Mouse (Mus musculus) heart, adult 2 months (tissue): ENCODE measurements around the gene Nhsl1. TPM values are rescaled to one million over a fixed set of nuclear protein-coding genes. Genes with fewer than 3 reads are reported as not detected.

Source experiments
- DNase-seq, 2 experiments: peaks; one replicate each; pipeline ENCODE4 v3.0.0; 2021
- H3K27ac ChIP-seq: fragments of 200-600 bp; 2 replicates; pipeline ENCODE4 v1.8.1; 2022
- H3K27me3 ChIP-seq: fragments of 200-500 bp; 2 replicates; pipeline ENCODE4 v1.6.1; 2012; ENCODE audit warnings: mild to moderate bottlenecking, low read length, inconsistent platforms, mixed read lengths; ENCODE audit not compliant: control insufficient read depth, insufficient read depth
- H3K36me3 ChIP-seq: fragments of 200-500 bp; 2 replicates; pipeline ENCODE4 v1.6.1; 2012; ENCODE audit warnings: low read length, inconsistent platforms; ENCODE audit not compliant: control insufficient read depth, insufficient read depth
- H3K4me1 ChIP-seq: fragments of 200-500 bp; 2 replicates; pipeline ENCODE4 v1.6.1; 2011; ENCODE audit warnings: low read length; ENCODE audit not compliant: control insufficient read depth, insufficient read depth
- H3K4me3 ChIP-seq: fragments of 200-600 bp; 2 replicates; pipeline ENCODE4 v1.8.1; 2022
- H3K79me2 ChIP-seq: fragments of 200-500 bp; replicated peaks from 2 replicates; pipeline ENCODE4 v1.6.1; 2012; ENCODE audit warnings: mild to moderate bottlenecking, inconsistent platforms, low read length, moderate library complexity, mixed read lengths; ENCODE audit not compliant: control insufficient read depth, insufficient read depth
- H3K9ac ChIP-seq: fragments of 200-500 bp; 2 replicates; pipeline ENCODE4 v1.6.1; 2012; ENCODE audit warnings: low read depth, mild to moderate bottlenecking, control low read depth, inconsistent platforms, low read length, mixed read lengths
- CTCF ChIP-seq: fragments of 200-600 bp; IDR thresholded peaks from 2 replicates; pipeline ENCODE4 v1.8.1; 2022; ENCODE audit warnings: antibody characterized with exemption, mild to moderate bottlenecking, moderate library complexity
- EP300 ChIP-seq: fragments of 200-500 bp; IDR thresholded peaks from 2 replicates; pipeline ENCODE4 v1.6.1; 2011; ENCODE audit warnings: low read depth, low read length, control low read depth; ENCODE audit not compliant: insufficient read depth
- POLR2A ChIP-seq: fragments of 200-500 bp; IDR thresholded peaks from 2 replicates; pipeline ENCODE4 v1.6.1; 2011; ENCODE audit warnings: mild to moderate bottlenecking, low read depth, low read length, control low read depth; ENCODE audit not compliant: insufficient read depth
- WGBS: fragments of 180-500 bp; shearing (Covaris S2); methylation state at CpG from one replicate; pipeline ENCODE4 v1.1.7; 2018; 5-methylcytosine and 5-hydroxymethylcytosine counted together
- intact Hi-C: fragments of 180-260 bp; cut with DNase I; formaldehyde crosslinking; loops from one replicate; pipeline ENCODE4 v1.15.1; 2025
- polyA plus RNA-seq: library from polyadenylated mRNA; depleted of rRNA; stranded (reverse); fragments of >200 nt; gene quantifications from 2 replicates; pipeline ENCODE4 v1.2.3, GENCODE M21; 2012
- total RNA-seq, 2 experiments: library from RNA; stranded (reverse); gene quantifications; 2 replicates each; pipeline ENCODE4 v1.2.3; 2021

The Nhsl1 gene
- total and polyA plus RNA-seq, 3 experiments: 6.8 to 17.4 (median 15.8) TPM

- Histone ChIP-seq H3K27ac (no peak overlapping the region), H3K27me3 (no peaks in the 10 kb centered on the region), H3K4me3 (no peak overlapping the region), H3K79me2 (no peaks in the 10 kb centered on the region), H3K36me3 (no peaks in the 10 kb centered on the region; the same call in 1 of the 2 replicates), H3K4me1 (no peaks in the 10 kb centered on the region), H3K9ac (no peak overlapping the region)
- no peak for DNase-seq
- TF ChIP-seq POLR2A (no peak), CTCF (no peak), EP300 (no peak)
- intact Hi-C loops: loop anchor here (2.0 kb wide), 1 partner anchor 210 kb away; the partner anchor contains the start of gene Nhsl1
- WGBS: 89% methylated on average over 4 of the region's 4 CpGs
These were observed 210.4 kb downstream of the Nhsl1 start for GRCm38 (mm10) chr10:18529177-18529576.

DNA sequence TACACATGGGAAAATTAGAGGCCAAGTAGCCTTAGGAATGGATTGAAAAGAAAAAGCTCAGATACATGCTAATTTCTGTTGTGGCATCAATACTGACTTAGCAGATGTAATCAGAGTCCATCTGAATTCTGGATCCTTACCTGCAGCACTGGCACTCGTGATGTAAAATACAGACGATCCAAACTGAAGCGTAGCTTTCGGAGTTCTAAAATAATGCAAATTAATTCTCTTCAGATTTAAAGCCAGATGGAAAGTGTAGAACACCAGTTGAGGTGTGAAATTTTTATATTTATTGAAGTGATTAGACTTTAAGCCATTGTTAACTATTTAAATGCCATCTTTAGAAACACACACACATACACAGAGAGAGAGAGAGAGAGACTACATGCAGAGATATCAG lies 211.4 kb downstream of the Nhsl1 start:
- H3K9ac ChIP-seq: no peak overlapping the region
- no peaks in the 10 kb centered on the region for H3K4me1 ChIP-seq
- no peak for DNase-seq
- H3K4me3 ChIP-seq: no peak overlapping the region
- 89% methylated on average over 4 of the region's 4 CpGs for WGBS
- H3K36me3 ChIP-seq: no peaks in the 10 kb centered on the region; the same call in 1 of the 2 replicates
- intact Hi-C loops: no loop called here
- H3K27ac ChIP-seq: no peak overlapping the region
- TF ChIP-seq EP300 (no peak), POLR2A (no peak), CTCF (no peak)
- no peaks in the 10 kb centered on the region for H3K27me3 ChIP-seq
- no peaks in the 10 kb centered on the region for H3K79me2 ChIP-seq

- Histone ChIP-seq H3K36me3 (no peaks in the 10 kb centered on the region; the same call in 1 of the 2 replicates), H3K79me2 (no peaks in the 10 kb centered on the region), H3K27me3 (no peaks in the 10 kb centered on the region), H3K9ac (no peak overlapping the region), H3K27ac (no peak overlapping the region), H3K4me1 (no peaks in the 10 kb centered on the region), H3K4me3 (no peak overlapping the region)
- no peak for TF ChIP-seq POLR2A
- no peak for TF ChIP-seq CTCF
- no peak for TF ChIP-seq EP300
- 72% methylated on average over 8 of the region's 8 CpGs for WGBS
- intact Hi-C loops: no loop called here
- DNase-seq: no peak
These were observed 213.5 kb downstream of the Nhsl1 start for GRCm38 (mm10) chr10:18532293-18532692.

GRCm38 (mm10) chr10:18536889-18537288 lies 218.1 kb downstream of the Nhsl1 start:
- H3K4me3 ChIP-seq: no peak overlapping the region
- H3K79me2 ChIP-seq: no peaks in the 10 kb centered on the region
- intact Hi-C loops: no loop called here
- no peaks in the 10 kb centered on the region for H3K4me1 ChIP-seq
- TF ChIP-seq POLR2A (no peak), EP300 (no peak), CTCF (no peak)
- no peaks in the 10 kb centered on the region for H3K36me3 ChIP-seq
- no peak for DNase-seq
- no peak overlapping the region for H3K27ac ChIP-seq
- 85% methylated on average over 2 of the region's 2 CpGs for WGBS
- H3K9ac ChIP-seq: no peak overlapping the region
- H3K27me3 ChIP-seq: no peaks in the 10 kb centered on the region

DNA sequence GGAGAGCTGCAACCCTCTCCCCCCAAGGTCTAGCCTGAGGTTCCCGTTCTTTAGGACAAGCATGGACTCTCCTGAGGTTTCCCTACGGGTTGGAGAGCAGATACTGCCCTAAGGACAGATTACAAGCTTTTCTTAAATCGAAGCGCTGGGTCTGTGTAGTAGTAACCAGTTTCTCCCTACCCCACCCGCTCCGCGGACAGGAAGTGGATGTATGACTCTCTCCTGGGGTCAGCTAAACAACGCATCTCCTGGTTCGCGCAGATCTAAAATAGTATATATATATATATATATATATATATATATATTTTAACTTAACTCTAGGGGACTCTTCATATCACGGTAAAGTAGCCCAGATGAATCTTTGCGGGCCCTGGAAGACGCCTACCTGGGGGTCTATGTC lies 226.5 kb downstream of the Nhsl1 start:
- no peak overlapping the region for H3K27ac ChIP-seq
- no peaks in the 10 kb centered on the region for H3K79me2 ChIP-seq
- WGBS: 7% methylated on average over 13 of the region's 13 CpGs
- DNase-seq: no peak
- no peaks in the 10 kb centered on the region for H3K36me3 ChIP-seq
- H3K4me3 ChIP-seq: peak overlapping the region; percentile 65
- peak overlapping the region; percentile 30; the same call in 1 of the 2 replicates for H3K9ac ChIP-seq
- no peak for TF ChIP-seq POLR2A
- no peak for TF ChIP-seq EP300
- no peak for TF ChIP-seq CTCF
- H3K4me1 ChIP-seq: peaks cover 2% of the 10 kb centered on the region; the same call in 1 of the 2 replicates
- intact Hi-C loops: no loop called here
- H3K27me3 ChIP-seq: no peaks in the 10 kb centered on the region

DNA sequence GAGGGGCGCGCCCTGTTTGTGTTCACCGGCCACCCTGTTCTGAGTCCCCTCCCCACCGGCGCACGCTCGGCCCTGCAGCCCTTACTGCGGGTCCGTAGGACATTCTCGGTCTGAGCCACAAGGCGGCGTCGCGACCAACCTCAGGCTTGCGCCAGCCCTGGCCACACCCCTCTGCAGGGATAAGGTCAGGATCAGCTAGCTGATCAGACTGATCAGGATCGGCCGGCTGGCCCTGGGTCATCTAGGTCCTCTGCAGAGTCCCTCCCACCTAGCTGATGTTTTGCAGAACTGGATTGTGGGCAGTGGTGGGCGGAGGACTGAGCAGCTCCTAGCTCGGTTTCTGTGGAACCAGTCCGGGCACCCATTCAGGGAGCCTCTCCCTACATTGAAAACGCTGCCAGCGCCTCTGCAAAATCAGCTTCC lies 227.0 kb downstream of the Nhsl1 start, which contains the start of gene Hebp2:
TSS of gene Hebp2 (minus strand) at position 264 of the 423 bp plus-strand sequence.
- intact Hi-C loops: no loop called here
- under 1% methylated on average over 22 of the region's 22 CpGs for WGBS
- TF ChIP-seq POLR2A (no peak), CTCF (peak; percentile 75)

More for the DNA sequence above, 227.0 kb downstream of the Nhsl1 start, which contains the start of gene Hebp2:
- Histone ChIP-seq H3K27ac (no peak within 1 kb of the TSS), H3K4me3 (peak within 1 kb of the TSS; percentile 65), H3K4me1 (peaks cover 2% of the 10 kb centered on the region; the same call in 1 of the 2 replicates), H3K36me3 (no peaks in the 10 kb centered on the region), H3K79me2 (no peaks in the 10 kb centered on the region), H3K27me3 (no peaks in the 10 kb centered on the region), H3K9ac (peak within 1 kb of the TSS; percentile 30)
- DNase-seq: peak; percentile 60 to 71
